Mouse (Mus musculus) kidney, adult 8-10 months (tissue): ENCODE data around the gene Zbtb49.

ENCODE experiments used
- DNase-seq, 2 experiments: peaks; one replicate each; pipeline ENCODE4 v3.0.0; 2022

The Zbtb49 gene

GRCm38 (mm10) chr5:38194946-38195345 is 25.3 kb downstream of the Zbtb49 start:
- no peak for DNase-seq

- DNase-seq: no peak
Measured at GRCm38 (mm10) chr5:38190907-38191306, 29.4 kb downstream of the Zbtb49 start.

- DNase-seq: no peak
Measured at GRCm38 (mm10) chr5:38187006-38187405, 33.3 kb downstream of the Zbtb49 start.

- DNase-seq: no peak
Measured at GRCm38 (mm10) chr5:38184688-38185285, 35.5 kb downstream of the Zbtb49 start.

GRCm38 (mm10) chr5:38174256-38174912 is 45.9 kb downstream of the Zbtb49 start:
- DNase-seq: no peak

GRCm38 (mm10) chr5:38173766-38174165 is 46.5 kb downstream of the Zbtb49 start:
- no peak for DNase-seq

GRCm38 (mm10) chr5:38168497-38168896 is 51.8 kb downstream of the Zbtb49 start:
- peak; percentile 16 to 20 for DNase-seq

GRCm38 (mm10) chr5:38159634-38160413 is 60.4 kb downstream of the Zbtb49 start, which contains the start of gene Nsg1:
Gene Nsg1 (minus strand): TSS chr5:38159907.
- DNase-seq: no peak

GRCm38 (mm10) chr5:38158947-38159633 is 61.2 kb downstream of the Zbtb49 start:
- DNase-seq: peak in 1 of 2 experiments; percentile 31

- no peak for DNase-seq
Measured at GRCm38 (mm10) chr5:38158501-38158946, 61.7 kb downstream of the Zbtb49 start.

GRCm38 (mm10) chr5:38157481-38158020 is 62.7 kb downstream of the Zbtb49 start:
- no peak for DNase-seq

GRCm38 (mm10) chr5:38153636-38154035 is 66.6 kb downstream of the Zbtb49 start:
- no peak for DNase-seq

- DNase-seq: no peak
Measured at GRCm38 (mm10) chr5:38152201-38153108, 67.8 kb downstream of the Zbtb49 start.

- DNase-seq: no peak
Measured at GRCm38 (mm10) chr5:38151264-38151663, 69.0 kb downstream of the Zbtb49 start.

GRCm38 (mm10) chr5:38146524-38146923 is 73.7 kb downstream of the Zbtb49 start:
- peak; percentile 28 to 38 for DNase-seq

- DNase-seq: peak; percentile 54
Measured at GRCm38 (mm10) chr5:38140893-38141292, 79.4 kb downstream of the Zbtb49 start.
